Mouse (Mus musculus): ENCODE measurements around the gene Tspan5. TPM values are rescaled to one million over a fixed set of nuclear protein-coding genes. Genes with fewer than 3 reads are reported as not detected.

Gene Tspan5
- total and polyA plus RNA-seq, 2 experiments from 2014 or later, result 7.7 to 25.4 TPM

GRCm38 (mm10) chr3:138717040-138717439 is 25.0 kb upstream of the Tspan5 start:
- no peak for DNase-seq (ENCODE audit: low spot score)
- TF ChIP-seq EP300 (IDR thresholded peaks at IDR 0.05; ENCODE audit: low read depth) (no peak), CTCF (IDR thresholded peaks at IDR 0.05; ENCODE audit: low read depth) (no peak)
- Histone ChIP-seq H3K9ac (replicated peaks; ENCODE audit: low read depth, low read length) (no peak overlapping the region), H3K4me1 (ENCODE audit: control insufficient read depth, insufficient read depth) (no peaks in the 10 kb centered on the region), H3K4me2 (ENCODE audit: low read depth, low read length) (no peak overlapping the region), H3K4me3 (ENCODE audit: low read depth, low read length) (no peak overlapping the region), H3K9me3 (replicated peaks; ENCODE audit: control insufficient read depth, low read length) (no peaks in the 10 kb centered on the region), H3K27ac (ENCODE audit: low read depth) (no peak overlapping the region), H3K27me3 (ENCODE audit: control insufficient read depth, insufficient read depth, low read length) (no peaks in the 10 kb centered on the region), H3K36me3 (replicated peaks; ENCODE audit: control insufficient read depth, insufficient read depth, low read length) (no peaks in the 10 kb centered on the region)
- WGBS, result 90% methylated on average over 5 of the region's 5 CpGs
- ATAC-seq (ENCODE audit: insufficient read depth, low read depth), result no peak

- no peaks in the 10 kb centered on the region for H3K4me1 ChIP-seq (ENCODE audit: control insufficient read depth, insufficient read depth)
- no peak for TF ChIP-seq CTCF (IDR thresholded peaks at IDR 0.05; ENCODE audit: low read depth)
- no peak for TF ChIP-seq EP300 (IDR thresholded peaks at IDR 0.05; ENCODE audit: low read depth)
- ATAC-seq (ENCODE audit: insufficient read depth, low read depth), result no peak
- H3K4me2 ChIP-seq (ENCODE audit: low read depth, low read length), result no peak overlapping the region
- H3K27ac ChIP-seq (ENCODE audit: low read depth), result no peak overlapping the region
- 29% methylated on average over 5 of the region's 5 CpGs for WGBS
- no peak for DNase-seq (ENCODE audit: low spot score)
- no peaks in the 10 kb centered on the region for H3K36me3 ChIP-seq (replicated peaks; ENCODE audit: control insufficient read depth, insufficient read depth, low read length)
- H3K9me3 ChIP-seq (replicated peaks; ENCODE audit: control insufficient read depth, low read length), result no peaks in the 10 kb centered on the region
- no peaks in the 10 kb centered on the region for H3K27me3 ChIP-seq (ENCODE audit: control insufficient read depth, insufficient read depth, low read length)
- H3K4me3 ChIP-seq (ENCODE audit: low read depth, low read length), result no peak overlapping the region
- H3K9ac ChIP-seq (replicated peaks; ENCODE audit: low read depth, low read length), result no peak overlapping the region
Measured at GRCm38 (mm10) chr3:138722152-138722551, 19.8 kb upstream of the Tspan5 start.

DNA sequence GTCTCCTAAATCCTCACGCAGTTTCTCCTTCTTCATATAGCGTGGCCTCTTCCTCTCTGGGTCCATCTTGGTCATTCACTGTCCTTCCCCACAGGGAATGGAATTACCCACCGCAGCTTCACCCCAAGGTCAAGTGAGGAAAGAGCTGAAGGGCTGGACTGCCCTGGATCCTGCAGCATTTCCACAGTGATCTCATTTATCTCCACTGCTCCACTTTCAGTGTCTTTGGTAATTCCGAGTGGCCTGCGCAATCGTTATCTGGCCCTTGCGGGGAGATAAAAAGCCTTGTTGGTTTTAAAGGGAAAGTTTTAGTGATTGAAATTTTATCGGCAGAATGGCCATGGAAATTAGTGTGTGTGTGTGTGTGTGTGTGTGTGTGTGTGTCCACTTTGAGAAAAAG is 14.4 kb upstream of the Tspan5 start:
- 43% methylated on average over 8 of the region's 8 CpGs for WGBS
- no peak for TF ChIP-seq EP300 (IDR thresholded peaks at IDR 0.05; ENCODE audit: low read depth)
- no peak for TF ChIP-seq CTCF (IDR thresholded peaks at IDR 0.05; ENCODE audit: low read depth)
- Histone ChIP-seq H3K4me1 (ENCODE audit: control insufficient read depth, insufficient read depth) (no peaks in the 10 kb centered on the region), H3K27ac (ENCODE audit: low read depth) (no peak overlapping the region), H3K9me3 (replicated peaks; ENCODE audit: control insufficient read depth, low read length) (no peaks in the 10 kb centered on the region), H3K36me3 (replicated peaks; ENCODE audit: control insufficient read depth, insufficient read depth, low read length) (no peaks in the 10 kb centered on the region), H3K4me3 (ENCODE audit: low read depth, low read length) (no peak overlapping the region), H3K9ac (replicated peaks; ENCODE audit: low read depth, low read length) (no peak overlapping the region), H3K4me2 (ENCODE audit: low read depth, low read length) (no peak overlapping the region), H3K27me3 (ENCODE audit: control insufficient read depth, insufficient read depth, low read length) (no peaks in the 10 kb centered on the region)
- no peak for DNase-seq (ENCODE audit: low spot score)
- ATAC-seq (ENCODE audit: insufficient read depth, low read depth), result no peak

DNA sequence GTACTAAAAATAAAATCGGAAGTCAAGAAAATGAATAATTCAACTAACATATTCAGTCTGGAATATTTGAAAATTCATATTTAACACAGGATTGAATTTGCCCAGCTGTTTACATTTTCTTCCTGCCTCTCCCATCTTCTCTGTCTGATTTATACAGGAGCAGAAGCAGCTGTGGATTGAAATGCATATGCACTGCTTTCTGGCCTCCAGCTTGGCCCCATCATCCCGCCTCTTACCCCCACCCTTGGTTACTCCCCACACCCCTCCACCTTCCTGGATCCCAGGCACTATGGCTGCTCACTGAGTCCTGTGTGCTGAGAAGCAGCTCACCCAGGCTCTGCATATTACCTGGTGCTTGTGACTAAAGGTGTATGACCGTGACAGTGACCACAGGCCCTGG is 13.2 kb upstream of the Tspan5 start:
- no peak overlapping the region for H3K4me3 ChIP-seq (ENCODE audit: low read depth, low read length)
- H3K9ac ChIP-seq (replicated peaks; ENCODE audit: low read depth, low read length), result no peak overlapping the region
- TF ChIP-seq CTCF (IDR thresholded peaks at IDR 0.05; ENCODE audit: low read depth) (no peak), EP300 (IDR thresholded peaks at IDR 0.05; ENCODE audit: low read depth) (no peak)
- H3K4me1 ChIP-seq (ENCODE audit: control insufficient read depth, insufficient read depth), result no peaks in the 10 kb centered on the region
- H3K27ac ChIP-seq (ENCODE audit: low read depth), result no peak overlapping the region
- H3K4me2 ChIP-seq (ENCODE audit: low read depth, low read length), result no peak overlapping the region
- no peak for ATAC-seq (ENCODE audit: insufficient read depth, low read depth)
- no peaks in the 10 kb centered on the region for H3K36me3 ChIP-seq (replicated peaks; ENCODE audit: control insufficient read depth, insufficient read depth, low read length)
- 82% methylated on average over 3 of the region's 3 CpGs for WGBS
- no peaks in the 10 kb centered on the region for H3K27me3 ChIP-seq (ENCODE audit: control insufficient read depth, insufficient read depth, low read length)
- no peaks in the 10 kb centered on the region for H3K9me3 ChIP-seq (replicated peaks; ENCODE audit: control insufficient read depth, low read length)
- no peak for DNase-seq (ENCODE audit: low spot score)

- Histone ChIP-seq H3K9me3 (replicated peaks; ENCODE audit: control insufficient read depth, low read length) (no peaks in the 10 kb centered on the region), H3K4me2 (ENCODE audit: low read depth, low read length) (no peak overlapping the region), H3K36me3 (replicated peaks; ENCODE audit: control insufficient read depth, insufficient read depth, low read length) (no peaks in the 10 kb centered on the region), H3K9ac (replicated peaks; ENCODE audit: low read depth, low read length) (no peak overlapping the region), H3K4me3 (ENCODE audit: low read depth, low read length) (no peak overlapping the region), H3K27ac (ENCODE audit: low read depth) (no peak overlapping the region), H3K27me3 (ENCODE audit: control insufficient read depth, insufficient read depth, low read length) (no peaks in the 10 kb centered on the region), H3K4me1 (ENCODE audit: control insufficient read depth, insufficient read depth) (no peaks in the 10 kb centered on the region)
- DNase-seq (ENCODE audit: low spot score), result no peak
- no peak for ATAC-seq (ENCODE audit: insufficient read depth, low read depth)
- TF ChIP-seq CTCF (IDR thresholded peaks at IDR 0.05; ENCODE audit: low read depth) (no peak), EP300 (IDR thresholded peaks at IDR 0.05; ENCODE audit: low read depth) (no peak)
- 71% methylated on average over 3 of the region's 3 CpGs for WGBS
Measured at GRCm38 (mm10) chr3:138730812-138731211, 11.2 kb upstream of the Tspan5 start.

DNA sequence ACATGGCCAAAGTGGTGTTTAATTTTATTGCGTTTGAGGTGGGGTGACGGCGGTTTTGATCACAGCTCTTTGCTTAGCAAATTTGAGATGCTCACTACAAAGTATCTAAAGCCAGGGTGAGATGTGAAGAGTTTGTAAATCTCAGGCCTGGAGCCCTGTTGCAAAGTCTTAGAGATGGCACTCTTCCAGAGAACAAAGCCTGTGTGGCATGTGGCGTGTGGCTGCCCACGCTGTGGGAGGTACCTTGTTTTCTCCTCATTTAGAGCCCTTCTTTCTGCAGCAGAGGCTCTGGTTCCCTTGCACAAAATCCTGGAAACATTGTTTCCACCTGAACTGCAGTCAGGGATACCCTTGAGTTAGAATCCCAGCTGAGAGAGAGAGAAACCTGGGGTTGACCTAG is 6.2 kb upstream of the Tspan5 start:
- no peak overlapping the region for H3K27ac ChIP-seq (ENCODE audit: low read depth)
- no peaks in the 10 kb centered on the region for H3K4me1 ChIP-seq (ENCODE audit: control insufficient read depth, insufficient read depth)
- no peaks in the 10 kb centered on the region for H3K9me3 ChIP-seq (replicated peaks; ENCODE audit: control insufficient read depth, low read length)
- H3K27me3 ChIP-seq (ENCODE audit: control insufficient read depth, insufficient read depth, low read length), result 0 out of 2 replicates have a peak, but pooled peaks cover 1% of the 10 kb centered on the region
- 88% methylated on average over 5 of the region's 5 CpGs for WGBS
- no peak for TF ChIP-seq CTCF (IDR thresholded peaks at IDR 0.05; ENCODE audit: low read depth)
- no peak for TF ChIP-seq EP300 (IDR thresholded peaks at IDR 0.05; ENCODE audit: low read depth)
- DNase-seq (ENCODE audit: low spot score) (no peak), ATAC-seq (ENCODE audit: insufficient read depth, low read depth) (no peak)
- no peak overlapping the region for H3K4me3 ChIP-seq (ENCODE audit: low read depth, low read length)
- no peaks in the 10 kb centered on the region for H3K36me3 ChIP-seq (replicated peaks; ENCODE audit: control insufficient read depth, insufficient read depth, low read length)
- H3K9ac ChIP-seq (replicated peaks; ENCODE audit: low read depth, low read length), result no peak overlapping the region
- H3K4me2 ChIP-seq (ENCODE audit: low read depth, low read length), result no peak overlapping the region
